Mouse (Mus musculus) liver, postnatal 0 days (tissue): ENCODE results near the gene Susd1. TPM values are rescaled to one million over a fixed set of nuclear protein-coding genes. Genes with fewer than 3 reads are reported as not detected.

Experiments used
- ATAC-seq: fragments of 200-750 bp; cut with Nextera tagmentation; 2 replicates; pipeline ENCODE4 v1.8.0; 2017; ENCODE audit warnings: mild to moderate bottlenecking, moderate library complexity
- DNase-seq: peaks from one replicate; pipeline ENCODE4 v3.0.0-alpha.2; 2016
- H3K27ac ChIP-seq: fragments of 300-500 bp; sonication (generic); 2 replicates; pipeline ENCODE4 v1.5.1; 2014; ENCODE audit warnings: antibody characterized with exemption, moderate library complexity, mild to moderate bottlenecking, low read depth
- H3K27me3 ChIP-seq: fragments of 300-500 bp; sonication (generic); 2 replicates; pipeline ENCODE4 v1.6.1; 2014; ENCODE audit warnings: low read length, control low read depth, mixed read lengths; ENCODE audit not compliant: insufficient read depth
- H3K36me3 ChIP-seq: fragments of 300-500 bp; sonication (generic); replicated peaks from 2 replicates; pipeline ENCODE4 v1.6.1; 2014; ENCODE audit warnings: mild to moderate bottlenecking, control low read depth, low read length, moderate library complexity, mixed read lengths; ENCODE audit not compliant: insufficient read depth
- H3K4me1 ChIP-seq: fragments of 300-500 bp; sonication (generic); 2 replicates; pipeline ENCODE4 v1.6.1; 2014; ENCODE audit warnings: antibody characterized with exemption, mild to moderate bottlenecking, control low read depth; ENCODE audit not compliant: insufficient read depth
- H3K4me2 ChIP-seq: fragments of 300-500 bp; sonication (generic); 2 replicates; pipeline ENCODE4 v1.6.1; 2014; ENCODE audit warnings: low read depth, mild to moderate bottlenecking, low read length, moderate library complexity, mixed read lengths
- H3K4me3 ChIP-seq: fragments of 300-500 bp; sonication (generic); 2 replicates; pipeline ENCODE4 v1.5.1; 2014; ENCODE audit warnings: low read depth, low read length
- H3K9ac ChIP-seq: fragments of 300-500 bp; sonication (generic); replicated peaks from 2 replicates; pipeline ENCODE4 v1.6.1; 2014; ENCODE audit warnings: mild to moderate bottlenecking, moderate library complexity
- H3K9me3 ChIP-seq: fragments of 300-500 bp; sonication (generic); 2 replicates; pipeline ENCODE4 v1.6.1; 2016; ENCODE audit warnings: mild to moderate bottlenecking, control low read depth, low read length, mixed read lengths
- CTCF ChIP-seq: sonication (generic); IDR thresholded peaks from 2 replicates; pipeline ENCODE4 v1.5.1; 2016; ENCODE audit warnings: antibody characterized with exemption, low read depth
- EP300 ChIP-seq: IDR thresholded peaks from 2 replicates; pipeline ENCODE4 v1.6.1; 2016; ENCODE audit warnings: antibody characterized with exemption, low read depth, mild to moderate bottlenecking
- WGBS: fragments of 180-500 bp; shearing (Covaris S2); extraction: QIAGEN DNeasy Blood & Tissue Kit; methylation state at CpG from one replicate; pipeline ENCODE4 v1.1.7; 2014; ENCODE audit not compliant: insufficient replicate concordance; 5-methylcytosine and 5-hydroxymethylcytosine counted together
- polyA plus RNA-seq: library from polyadenylated mRNA; unstranded; fragments of >200 nt; fragmentation: Nextera tagmentation; extraction: Ambion mirVana; gene quantifications from 2 replicates; pipeline ENCODE4 v1.2.1, GENCODE M21; 2015

Gene Susd1
- polyA plus RNA-seq, 1 experiment from 2014 or later, result 7.2 TPM

DNA sequence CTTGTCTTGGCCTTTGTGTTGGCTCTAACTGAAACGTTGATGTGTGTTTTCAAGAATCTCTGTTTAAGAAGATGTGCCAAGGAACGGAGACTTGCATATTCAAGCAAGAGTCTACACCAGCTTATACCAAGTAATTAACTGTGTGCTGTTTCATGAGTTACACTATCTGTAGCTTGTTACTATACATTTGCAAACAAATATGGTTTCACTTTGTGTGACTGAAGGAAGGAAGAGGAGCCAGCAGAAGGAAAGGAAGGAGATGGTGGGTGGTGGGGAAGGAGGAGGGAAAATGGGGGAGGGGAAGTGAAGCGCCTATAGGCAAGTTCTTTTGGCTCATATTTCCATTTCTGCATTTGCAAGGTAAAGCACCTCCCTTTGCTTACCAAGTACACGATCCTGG, 58.0 kb downstream of the Susd1 start:
- ATAC-seq, result no peak

GRCm38 (mm10) chr4:59379876-59380275, 58.6 kb downstream of the Susd1 start:
- ATAC-seq (no peak), DNase-seq (no peak)
- H3K4me2 ChIP-seq, result no peak overlapping the region
- H3K4me3 ChIP-seq, result no peak overlapping the region
- H3K36me3 ChIP-seq, result peaks cover 12% of the 10 kb centered on the region
- H3K27ac ChIP-seq, result no peak overlapping the region
- TF ChIP-seq CTCF (no peak), EP300 (no peak)
- H3K9ac ChIP-seq, result no peak overlapping the region
- 76% methylated on average over 5 of the region's 5 CpGs for WGBS
- no peaks in the 10 kb centered on the region for H3K27me3 ChIP-seq
- no peaks in the 10 kb centered on the region for H3K9me3 ChIP-seq
- no peaks in the 10 kb centered on the region for H3K4me1 ChIP-seq

More for the DNA sequence above, 58.0 kb downstream of the Susd1 start:
- H3K4me2 ChIP-seq, result no peak overlapping the region
- H3K9me3 ChIP-seq, result no peaks in the 10 kb centered on the region
- TF ChIP-seq EP300 (no peak), CTCF (no peak)
- peaks cover 10% of the 10 kb centered on the region for H3K36me3 ChIP-seq
- H3K4me1 ChIP-seq, result no peaks in the 10 kb centered on the region
- H3K27me3 ChIP-seq, result no peaks in the 10 kb centered on the region
- no peak overlapping the region for H3K27ac ChIP-seq
- 74% methylated on average over 4 of the region's 4 CpGs for WGBS
- no peak for DNase-seq
- no peak overlapping the region for H3K4me3 ChIP-seq
- no peak overlapping the region for H3K9ac ChIP-seq

- Histone ChIP-seq H3K4me3 (no peak overlapping the region), H3K36me3 (peaks cover 14% of the 10 kb centered on the region), H3K27me3 (no peaks in the 10 kb centered on the region), H3K4me2 (no peak overlapping the region), H3K27ac (no peak overlapping the region), H3K9ac (no peak overlapping the region), H3K4me1 (no peaks in the 10 kb centered on the region), H3K9me3 (no peaks in the 10 kb centered on the region)
- WGBS, result 85% methylated on average over 4 of the region's 4 CpGs
- TF ChIP-seq EP300 (no peak), CTCF (no peak)
- DNase-seq (no peak), ATAC-seq (no peak)
Observed at GRCm38 (mm10) chr4:59378631-59379030, 59.8 kb downstream of the Susd1 start.

- H3K4me1 ChIP-seq, result no peaks in the 10 kb centered on the region
- H3K9ac ChIP-seq, result no peak overlapping the region
- H3K4me3 ChIP-seq, result no peak overlapping the region
- H3K27ac ChIP-seq, result 0 out of 2 replicates have a peak overlapping the region, but pooled peaks have one; percentile 29
- peaks cover 17% of the 10 kb centered on the region for H3K36me3 ChIP-seq
- H3K27me3 ChIP-seq, result no peaks in the 10 kb centered on the region
- no peak for TF ChIP-seq EP300
- TF ChIP-seq CTCF, result no peak
- 75% methylated on average over 10 of the region's 10 CpGs for WGBS
- no peak for ATAC-seq
- no peaks in the 10 kb centered on the region for H3K9me3 ChIP-seq
- no peak overlapping the region for H3K4me2 ChIP-seq
- DNase-seq, result no peak
Observed at GRCm38 (mm10) chr4:59374271-59374938, 64.0 kb downstream of the Susd1 start.

GRCm38 (mm10) chr4:59372546-59373157, 65.8 kb downstream of the Susd1 start:
- TF ChIP-seq EP300, result no peak
- no peak for TF ChIP-seq CTCF
- no peak overlapping the region for H3K4me2 ChIP-seq
- H3K4me1 ChIP-seq, result no peaks in the 10 kb centered on the region
- peaks cover 16% of the 10 kb centered on the region for H3K36me3 ChIP-seq
- WGBS, result 66% methylated on average over 5 of the region's 5 CpGs
- DNase-seq, result no peak
- ATAC-seq, result no peak
- no peak overlapping the region for H3K4me3 ChIP-seq
- no peaks in the 10 kb centered on the region for H3K9me3 ChIP-seq
- H3K9ac ChIP-seq, result no peak overlapping the region
- H3K27me3 ChIP-seq, result no peaks in the 10 kb centered on the region
- no peak overlapping the region for H3K27ac ChIP-seq

- Histone ChIP-seq H3K9ac (no peak overlapping the region), H3K4me2 (no peak overlapping the region), H3K9me3 (no peaks in the 10 kb centered on the region), H3K4me1 (no peaks in the 10 kb centered on the region), H3K27me3 (no peaks in the 10 kb centered on the region), H3K4me3 (no peak overlapping the region), H3K36me3 (peaks cover 16% of the 10 kb centered on the region), H3K27ac (no peak overlapping the region)
- DNase-seq, result no peak
- no peak for TF ChIP-seq EP300
- no peak for TF ChIP-seq CTCF
- ATAC-seq, result no peak
- 81% methylated on average over 5 of the region's 5 CpGs for WGBS
Observed at GRCm38 (mm10) chr4:59371910-59372309, 66.5 kb downstream of the Susd1 start.
